Mouse (Mus musculus) central nervous system, embryonic 18 days (tissue): Measurements from ENCODE around the gene Zbtb1. TPM values are rescaled to one million over a fixed set of nuclear protein-coding genes. Genes with fewer than 3 reads are reported as not detected.

Experiments used
- polyA plus RNA-seq: library from polyadenylated mRNA; depleted of rRNA; stranded (reverse); fragments of >200 nt; gene quantifications from 2 replicates; pipeline ENCODE4 v1.2.3, GENCODE M21; 2012; rRNA removed

Gene Zbtb1
- polyA plus RNA-seq: 2.8 and 3.1 TPM in 2 replicates

DNA sequence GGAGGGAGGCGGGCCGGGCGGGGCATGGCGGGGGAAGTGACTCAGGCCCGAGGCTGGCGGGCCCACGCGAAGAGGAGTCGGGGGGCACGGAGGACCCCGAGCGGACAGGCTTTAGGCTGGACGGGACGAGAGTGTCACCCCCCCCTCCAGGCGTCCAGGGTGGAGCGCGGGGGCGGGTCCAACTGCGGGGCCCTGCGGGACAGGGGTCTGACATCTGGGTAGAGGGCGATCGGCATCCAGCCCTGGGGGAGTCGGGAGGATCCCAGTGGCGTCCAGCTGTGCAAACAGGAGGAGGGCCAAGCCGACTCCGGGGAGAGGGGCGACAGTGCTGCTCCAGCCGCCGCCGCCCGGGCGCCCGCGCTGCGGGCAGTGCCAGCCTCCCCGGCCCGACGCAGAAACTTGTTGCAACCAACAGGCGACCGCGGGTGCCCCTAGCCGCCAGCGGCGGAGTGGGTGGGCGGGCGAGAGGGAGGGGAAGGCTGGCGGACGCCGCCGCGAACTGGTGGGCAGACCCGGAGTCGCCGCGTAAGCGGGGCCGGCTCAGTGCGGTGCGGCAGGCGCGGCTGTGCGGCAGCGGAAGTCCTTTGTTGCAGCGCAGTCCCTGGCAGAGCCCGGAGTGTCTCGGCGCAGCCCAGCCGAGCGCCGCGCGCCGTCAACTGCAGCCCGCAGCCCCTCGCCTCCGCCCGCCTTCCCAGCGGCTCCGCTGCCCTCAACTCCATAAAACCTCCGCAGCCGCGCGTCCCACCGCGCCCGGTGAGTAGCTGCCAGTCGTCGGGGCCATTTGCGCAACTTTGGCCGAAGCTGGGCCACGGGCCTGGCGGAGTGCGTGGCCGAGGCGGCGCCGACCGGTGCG, at the start of gene Zbtb1:
Gene Zbtb1 (plus strand): TSS at position 289 of the 853 bp plus-strand sequence.

GRCm38 (mm10) chr12:76324679-76325431, 45.2 kb upstream of the Zbtb1 start, which contains the start of gene Akap5:
Akap5 (plus strand) TSS chr12:76324891.

DNA sequence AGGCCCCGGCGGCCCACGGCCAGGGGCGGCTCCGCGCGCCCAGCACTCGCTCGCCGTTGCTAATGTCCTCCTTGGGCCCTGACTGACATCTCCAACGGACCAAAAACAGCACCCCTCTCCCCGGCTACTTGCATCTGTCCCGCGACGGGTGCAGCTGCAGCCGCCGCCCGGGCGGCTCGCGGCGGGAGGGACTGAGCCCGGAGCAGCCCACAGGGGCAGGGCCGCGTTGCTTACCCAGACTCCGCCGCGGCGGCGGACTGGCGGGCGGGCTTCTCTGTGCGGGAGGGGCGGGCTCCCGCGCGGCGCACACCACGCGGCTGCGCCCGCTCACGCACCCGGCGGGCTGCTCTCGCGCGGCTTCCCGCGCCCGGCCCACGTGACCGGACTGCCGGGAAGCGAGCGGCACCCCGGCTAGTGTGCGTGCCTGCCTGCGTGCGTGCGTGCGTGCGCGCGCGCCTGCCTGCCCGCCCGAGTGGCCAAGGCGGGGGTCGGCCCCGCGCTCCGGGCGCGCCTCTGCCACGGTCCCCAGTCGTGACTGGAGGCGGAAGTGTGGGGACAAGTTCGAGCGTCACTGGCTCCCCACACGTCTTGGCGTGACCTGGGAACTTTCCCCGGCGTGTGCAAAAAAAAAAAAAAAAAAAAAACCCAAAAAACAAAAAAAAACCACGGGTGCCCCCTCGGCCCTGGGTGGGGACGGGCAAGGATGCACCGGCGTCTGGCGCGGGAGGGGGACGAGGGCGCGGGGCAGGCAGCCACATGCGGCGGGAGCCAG, 674 bp upstream of the Zbtb1 start, which contains the start of gene Zbtb25:
Gene Zbtb25 (minus strand): TSS at position 397 of the 772 bp plus-strand sequence.

DNA sequence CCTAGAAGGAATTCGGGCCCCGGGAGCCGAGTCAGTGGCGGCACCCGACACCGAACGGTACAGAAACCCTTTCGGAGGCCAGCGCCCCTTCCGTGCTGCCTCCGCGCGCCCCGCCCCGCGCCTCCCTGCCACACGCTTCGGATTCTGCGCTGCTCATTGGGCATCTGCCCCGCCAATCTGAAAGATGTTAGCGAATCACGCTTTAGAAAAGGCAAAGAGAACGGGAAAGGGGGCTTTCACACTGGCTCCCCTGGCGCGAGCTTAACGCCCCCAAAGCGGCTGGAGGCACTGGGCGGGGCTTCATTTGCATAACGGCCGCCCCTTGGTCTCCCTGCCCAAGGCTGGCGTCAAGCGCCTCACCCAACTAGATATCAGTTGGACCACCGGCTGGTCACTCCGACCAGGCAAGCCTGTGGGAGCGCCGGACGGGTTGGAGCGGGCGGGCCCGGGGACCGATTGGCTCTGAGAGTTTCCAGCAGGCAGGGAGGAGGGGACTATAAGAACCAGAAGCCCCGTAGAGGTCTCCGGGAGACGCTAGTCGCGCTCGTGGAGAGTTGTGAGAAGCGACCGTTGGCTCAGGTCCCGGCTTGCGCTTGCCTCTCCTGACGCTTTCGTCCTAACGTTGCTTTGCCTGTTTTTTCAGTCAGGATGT, 33.9 kb downstream of the Zbtb1 start, which contains the start of gene Hspa2:
Gene Hspa2 (plus strand): TSS at position 291 of the 652 bp plus-strand sequence.

GRCm38 (mm10) chr12:76417433-76417854, 47.4 kb downstream of the Zbtb1 start, which contains the start of gene Ppp1r36:
Ppp1r36 (plus strand) TSS chr12:76417538.

Other genes starting within 250 kb of the Zbtb1 start
- 0.31 TPM in 2 replicates for gene Esr2, start 193.0 kb upstream of the Zbtb1 start, polyA plus RNA-seq
- gene Tex21, start 123.5 kb upstream of the Zbtb1 start, polyA plus RNA-seq: not detected in 2 replicates
- 31.9 and 32.7 TPM in 2 replicates for gene Mthfd1, start 115.0 kb upstream of the Zbtb1 start, polyA plus RNA-seq
- 12.5 and 12.6 TPM in 2 replicates for gene Akap5, start 45.4 kb upstream of the Zbtb1 start, polyA plus RNA-seq
- 18.7 and 19.4 TPM in 2 replicates for gene Zbtb25, start 664 bp upstream of the Zbtb1 start, polyA plus RNA-seq
- gene Hspa2, start 33.9 kb downstream of the Zbtb1 start, polyA plus RNA-seq: 6.7 and 6.8 TPM in 2 replicates
- gene Ppp1r36, start 47.3 kb downstream of the Zbtb1 start, polyA plus RNA-seq: 0.70 and 1.3 TPM in 2 replicates
- 2.9 and 3.5 TPM in 2 replicates for gene Plekhg3, start 160.6 kb downstream of the Zbtb1 start, polyA plus RNA-seq